Mouse (Mus musculus) spleen, adult 2 months (tissue): ENCODE data around the gene Liph. TPM values are rescaled to one million over a fixed set of nuclear protein-coding genes. Genes with fewer than 3 reads are reported as not detected.

Experiments used
- DNase-seq, 2 experiments: peaks; one replicate each; pipeline versions ENCODE4 v3.0.0 to v3.0.0-alpha.2; 2012 to 2021; ENCODE audit warnings: low spot score in 2 of 2, low read depth in 1 of 2
- H3K27ac ChIP-seq: fragments of 200-500 bp; 2 replicates; pipeline ENCODE4 v1.5.1; 2012; ENCODE audit warnings: low read length, inconsistent platforms; ENCODE audit not compliant: insufficient read depth
- H3K27me3 ChIP-seq: fragments of 200-500 bp; 2 replicates; pipeline ENCODE4 v1.6.1; 2012; ENCODE audit warnings: mild to moderate bottlenecking, moderate library complexity, low read length, inconsistent platforms; ENCODE audit not compliant: control insufficient read depth, insufficient read depth
- H3K36me3 ChIP-seq: fragments of 200-500 bp; 2 replicates; pipeline ENCODE4 v1.6.1; 2012; ENCODE audit warnings: mild to moderate bottlenecking, low read length, inconsistent platforms; ENCODE audit not compliant: control insufficient read depth, insufficient read depth
- H3K4me1 ChIP-seq: fragments of 200-500 bp; 2 replicates; pipeline ENCODE4 v1.6.1; 2011; ENCODE audit warnings: inconsistent platforms; ENCODE audit not compliant: control insufficient read depth, insufficient read depth, insufficient read length
- H3K4me3 ChIP-seq: fragments of 200-500 bp; 2 replicates; pipeline ENCODE4 v1.5.1; 2011; ENCODE audit warnings: mild to moderate bottlenecking, inconsistent platforms; ENCODE audit not compliant: insufficient read depth, insufficient read length; ENCODE audit errors: extremely low read depth
- CTCF ChIP-seq: fragments of 200-500 bp; IDR thresholded peaks from 2 replicates; pipeline ENCODE4 v1.5.1; 2011; ENCODE audit warnings: mild to moderate bottlenecking, inconsistent platforms; ENCODE audit not compliant: insufficient read depth, insufficient read length, insufficient replicate concordance; ENCODE audit errors: extremely low read depth
- POLR2A ChIP-seq: fragments of 200-500 bp; IDR thresholded peaks from 2 replicates; pipeline ENCODE4 v1.6.1; 2011; ENCODE audit warnings: low read depth, low read length, inconsistent platforms
- WGBS: fragments of 180-500 bp; shearing (Covaris S2); methylation state at CpG from one replicate; pipeline ENCODE4 v1.1.7; 2018; 5-methylcytosine and 5-hydroxymethylcytosine counted together
- polyA plus RNA-seq: library from polyadenylated mRNA; depleted of rRNA; stranded (reverse); fragments of >200 nt; gene quantifications from 2 replicates; pipeline ENCODE4 v1.2.3, GENCODE M21; 2012

Liph gene
- polyA plus RNA-seq, 1 experiment: 0.29 TPM

DNA sequence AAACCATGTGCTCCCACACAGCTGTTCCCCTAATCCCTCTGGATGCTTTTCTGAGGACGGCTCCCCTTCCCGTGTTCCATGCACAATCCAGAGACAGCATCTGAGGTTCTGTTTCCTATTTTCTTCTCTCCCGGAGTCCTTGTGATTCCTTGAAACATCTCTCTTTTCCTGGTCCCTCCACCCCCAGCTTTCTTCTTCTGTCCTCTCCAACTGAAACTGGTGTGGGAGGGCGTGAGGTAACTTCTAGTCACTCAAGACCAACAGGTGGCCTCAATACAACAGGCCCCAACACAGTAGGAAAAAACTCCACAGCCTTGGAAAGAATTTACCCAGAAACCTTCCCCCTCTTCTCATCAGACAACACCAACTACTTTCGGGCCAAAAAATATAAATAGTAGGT is 18.1 kb downstream of the Liph start:
- Histone ChIP-seq H3K27me3 (no peaks in the 10 kb centered on the region), H3K4me1 (no peaks in the 10 kb centered on the region), H3K36me3 (no peaks in the 10 kb centered on the region), H3K4me3 (no peak overlapping the region), H3K27ac (no peak overlapping the region)
- TF ChIP-seq CTCF (no peak), POLR2A (no peak)
- no peak for DNase-seq
- 82% methylated on average over 5 of the region's 5 CpGs for WGBS

DNA sequence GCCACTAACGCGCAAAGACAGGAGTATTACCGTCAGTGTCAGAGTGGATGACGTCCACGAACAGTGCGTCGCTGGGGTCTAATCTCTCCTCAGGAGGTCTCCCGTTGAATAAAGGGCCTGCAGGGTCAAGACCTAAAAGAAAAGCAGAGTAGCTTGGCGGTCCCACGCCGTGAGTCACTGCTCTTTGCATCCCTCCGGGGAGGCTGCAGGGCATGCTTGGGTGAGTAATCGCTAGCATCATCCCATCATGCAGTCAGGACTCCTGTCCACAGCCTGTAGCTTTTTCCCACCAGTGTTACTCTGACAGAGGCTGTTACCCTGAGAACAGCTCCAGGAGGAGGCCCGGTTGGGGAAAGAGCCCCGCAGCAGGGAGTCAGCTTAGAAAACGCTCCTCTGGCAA is 19.3 kb downstream of the Liph start:
- no peak for DNase-seq
- no peak overlapping the region for H3K4me3 ChIP-seq
- TF ChIP-seq POLR2A (no peak), CTCF (no peak)
- 27% methylated on average over 16 of the region's 16 CpGs for WGBS
- no peaks in the 10 kb centered on the region for H3K4me1 ChIP-seq
- H3K36me3 ChIP-seq: no peaks in the 10 kb centered on the region
- H3K27ac ChIP-seq: no peak overlapping the region
- no peaks in the 10 kb centered on the region for H3K27me3 ChIP-seq

DNA sequence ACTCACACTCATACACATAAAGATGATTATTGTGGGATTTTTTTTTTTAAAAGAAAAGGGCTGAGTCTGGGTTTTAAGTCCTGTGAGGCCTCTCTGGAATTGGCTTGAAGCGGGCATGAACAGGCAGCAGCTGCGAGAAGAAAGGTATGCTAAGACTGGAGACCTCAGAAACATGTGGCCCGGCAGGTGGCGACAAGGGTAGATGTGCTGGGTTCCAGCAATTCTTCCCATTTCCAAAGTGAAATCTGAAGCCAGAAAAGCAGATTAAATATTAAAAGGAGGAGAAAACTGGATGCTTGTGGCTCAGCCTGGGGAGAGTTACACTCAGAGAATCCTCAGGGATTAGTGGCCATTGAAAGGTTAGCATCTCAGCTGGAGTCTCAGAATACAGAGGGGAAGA is 24.0 kb downstream of the Liph start:
- H3K4me1 ChIP-seq: no peaks in the 10 kb centered on the region
- no peak overlapping the region for H3K27ac ChIP-seq
- no peaks in the 10 kb centered on the region for H3K36me3 ChIP-seq
- H3K4me3 ChIP-seq: no peak overlapping the region
- no peak for DNase-seq
- WGBS: 87% methylated on average over 4 of the region's 4 CpGs
- no peak for TF ChIP-seq CTCF
- TF ChIP-seq POLR2A: no peak
- no peaks in the 10 kb centered on the region for H3K27me3 ChIP-seq

DNA sequence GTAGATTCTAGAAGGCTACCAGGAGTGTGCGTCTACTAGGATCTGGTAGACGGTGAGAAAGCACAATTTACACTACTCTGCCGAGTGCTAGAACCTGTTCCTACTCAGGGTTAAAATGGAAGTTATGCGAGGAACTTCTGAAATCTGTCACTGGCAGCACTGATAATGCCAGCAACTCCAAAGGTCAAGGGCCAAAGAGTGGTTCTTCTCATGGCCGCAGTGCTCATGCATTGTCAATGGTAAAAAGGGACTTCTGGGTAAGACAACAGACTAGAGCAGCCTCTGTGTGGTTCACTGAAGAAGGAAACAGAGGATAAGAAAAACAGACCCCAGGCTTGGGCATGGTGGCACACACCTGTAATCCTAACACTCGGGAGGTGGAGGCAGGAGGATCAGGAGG is 24.9 kb downstream of the Liph start:
- WGBS: 93% methylated on average over 6 of the region's 6 CpGs

DNA sequence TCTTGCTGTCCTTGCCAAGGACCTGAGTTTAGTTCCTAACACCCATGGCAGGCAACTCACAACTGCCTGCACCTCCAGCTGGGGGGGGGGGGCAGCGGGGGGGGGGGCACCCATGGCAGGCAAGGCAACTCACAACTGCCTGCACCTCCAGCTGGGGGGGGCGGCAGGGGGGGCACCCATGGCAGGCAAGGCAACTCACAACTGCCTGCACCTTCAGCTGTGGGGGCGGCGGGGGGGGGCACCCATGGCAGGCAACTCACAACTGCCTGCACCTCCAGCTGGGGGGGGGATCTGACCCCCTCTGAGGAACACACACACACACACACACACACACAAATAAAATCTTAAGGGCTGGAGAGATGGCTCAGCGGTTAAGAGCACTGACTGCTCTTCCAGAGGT is 25.6 kb downstream of the Liph start:
- no peak for DNase-seq
- no peak for TF ChIP-seq POLR2A
- TF ChIP-seq CTCF: no peak
- WGBS: 81% methylated on average over 4 of the region's 5 CpGs
- H3K36me3 ChIP-seq: no peaks in the 10 kb centered on the region
- H3K4me1 ChIP-seq: no peaks in the 10 kb centered on the region
- no peak overlapping the region for H3K4me3 ChIP-seq
- no peak overlapping the region for H3K27ac ChIP-seq
- no peaks in the 10 kb centered on the region for H3K27me3 ChIP-seq

More for the DNA sequence above, 24.9 kb downstream of the Liph start:
- Histone ChIP-seq H3K27ac (no peak overlapping the region), H3K4me1 (no peaks in the 10 kb centered on the region), H3K4me3 (no peak overlapping the region), H3K36me3 (no peaks in the 10 kb centered on the region), H3K27me3 (no peaks in the 10 kb centered on the region)
- no peak for DNase-seq
- TF ChIP-seq POLR2A (no peak), CTCF (no peak)

DNA sequence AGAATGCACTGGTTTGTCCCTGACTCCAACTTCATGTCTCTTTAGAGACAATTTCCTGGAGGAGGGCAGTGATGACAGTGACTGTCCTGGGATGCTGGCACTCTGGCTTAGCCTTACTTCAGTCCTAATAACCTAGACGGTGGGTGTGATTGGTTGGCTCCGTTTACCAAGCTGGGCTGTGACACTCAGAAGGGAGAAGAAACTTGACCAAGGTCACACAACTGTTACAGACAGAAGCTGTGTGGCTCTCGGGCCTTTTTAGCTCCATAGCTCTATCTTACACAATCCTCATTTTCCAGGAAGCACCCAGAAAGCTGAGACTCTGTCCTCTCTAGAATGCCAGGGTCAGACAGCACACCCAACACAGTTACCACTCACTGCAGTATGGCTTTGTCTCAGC is 29.9 kb downstream of the Liph start:
- no peaks in the 10 kb centered on the region for H3K4me1 ChIP-seq
- no peak for DNase-seq
- H3K27ac ChIP-seq: no peak overlapping the region
- TF ChIP-seq POLR2A (no peak), CTCF (no peak)
- H3K4me3 ChIP-seq: no peak overlapping the region
- no peaks in the 10 kb centered on the region for H3K36me3 ChIP-seq
- WGBS: 80% methylated on average over 3 of the region's 3 CpGs
- no peaks in the 10 kb centered on the region for H3K27me3 ChIP-seq

DNA sequence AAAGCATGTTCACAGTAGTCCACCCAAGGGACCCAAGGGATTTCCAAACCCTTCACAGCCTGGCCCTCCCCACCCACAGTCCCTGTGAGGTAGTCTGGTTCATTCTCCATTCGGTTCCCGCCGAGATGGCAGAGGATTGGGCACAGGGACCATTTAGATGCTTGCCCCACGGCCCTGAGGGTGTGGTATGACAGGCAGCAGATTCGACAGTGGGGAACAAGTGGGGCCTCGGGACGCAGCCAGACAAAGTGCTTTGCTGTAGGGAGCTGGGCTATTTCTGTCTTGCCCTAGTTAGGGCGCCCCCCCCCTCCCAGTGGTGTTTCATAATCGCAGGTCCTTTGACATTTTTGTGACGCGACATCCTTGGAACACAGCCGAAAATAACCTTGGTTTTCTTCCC is 39.9 kb downstream of the Liph start:
- H3K36me3 ChIP-seq: no peaks in the 10 kb centered on the region
- no peaks in the 10 kb centered on the region for H3K4me1 ChIP-seq
- H3K4me3 ChIP-seq: no peak overlapping the region
- 87% methylated on average over 12 of the region's 12 CpGs for WGBS
- TF ChIP-seq CTCF (no peak), POLR2A (no peak)
- H3K27me3 ChIP-seq: no peaks in the 10 kb centered on the region
- H3K27ac ChIP-seq: no peak overlapping the region
- DNase-seq: no peak
